In genomic region chr2:148441421-148441820, GRCm38 (mm10) we compare ENCODE assay signal across 9 mouse cellular contexts. TPM values are rescaled to one million over a fixed set of nuclear protein-coding genes. Genes with fewer than 3 reads are reported as not detected.
DNase-seq lines count a peak whose midpoint lies in the region; ATAC-seq and TF ChIP-seq lines count a peak whose summit lies in the region.
"Had no signal": no experiment of that assay in that cellular context is flagged by ENCODE, and none has a peak within 500 bp of the region (broad histone marks: within the 10 kb centered on the region; RNA-seq: fewer than 3 reads in every experiment).

No protein-coding gene starts in this region.

- H3K36me3 ChIP-seq in embryonic facial prominence, embryonic 10.5 days (replicated peaks) = no peaks in the 10 kb centered on the region
- H3K36me3 ChIP-seq in limb, embryonic 15.5 days = no peaks in the 10 kb centered on the region
- no peaks in the 10 kb centered on the region for H3K36me3 ChIP-seq in midbrain, embryonic 16.5 days (ENCODE audit: control insufficient read depth, insufficient read depth, low read length)

- DNase-seq in gastrocnemius, adult 2 months = no peak
- no peak for DNase-seq in gastrocnemius, postnatal 25 days
- DNase-seq in layer of hippocampus, adult 2 months (ENCODE audit: low spot score in 2 of 2) = no peak
- DNase-seq in layer of hippocampus, postnatal 10 days (ENCODE audit: low spot score in 2 of 2) = no peak
- no peak for DNase-seq in embryonic facial prominence, embryonic 10.5 days (ENCODE audit: low spot score)
- no peak for DNase-seq in cerebellum, postnatal 10 days
- DNase-seq: adrenal gland, postnatal 25 days had no signal

- peak overlapping the region; percentile 70 for H3K4me3 ChIP-seq in gastrocnemius, adult 2 months
- peak overlapping the region; percentile 33; the same call in 1 of the 2 replicates for H3K4me3 ChIP-seq in layer of hippocampus, adult 2 months
- peak overlapping the region; percentile 24; the same call in 1 of the 2 replicates for H3K4me3 ChIP-seq in embryonic facial prominence, embryonic 10.5 days
- 0 out of 2 replicates have a peak overlapping the region, but pooled peaks have one; percentile 19 for H3K4me3 ChIP-seq in limb, embryonic 15.5 days
- H3K4me3 ChIP-seq in midbrain, embryonic 16.5 days (ENCODE audit: low read depth, low read length) = no peak overlapping the region

- H3K4me1 ChIP-seq in embryonic facial prominence, embryonic 10.5 days = peaks cover 24% of the 10 kb centered on the region
- peaks cover 3% of the 10 kb centered on the region; the same call in 1 of the 2 replicates for H3K4me1 ChIP-seq in limb, embryonic 15.5 days
- no peaks in the 10 kb centered on the region for H3K4me1 ChIP-seq in midbrain, embryonic 16.5 days (ENCODE audit: control insufficient read depth, insufficient read depth, low read length)

- no peaks in the 10 kb centered on the region for H3K27me3 ChIP-seq in embryonic facial prominence, embryonic 10.5 days (replicated peaks; ENCODE audit: low read depth, poor library complexity, severe bottlenecking)
- H3K27me3 ChIP-seq in limb, embryonic 15.5 days = no peaks in the 10 kb centered on the region
- H3K27me3 ChIP-seq in midbrain, embryonic 16.5 days (ENCODE audit: control insufficient read depth, insufficient read depth, low read depth, low read length) = no peaks in the 10 kb centered on the region

- WGBS in embryonic facial prominence, embryonic 10.5 days = 82% methylated on average over 10 of the region's 10 CpGs
- WGBS in limb, embryonic 15.5 days = 86% methylated on average over 10 of the region's 10 CpGs
- 90% methylated on average over 10 of the region's 10 CpGs for WGBS in midbrain, embryonic 16.5 days

- intact Hi-C loops in gastrocnemius, adult 2 months (cut with DNase I) = no loop called here

- TF ChIP-seq CTCF in gastrocnemius, adult 2 months (IDR thresholded peaks at IDR 0.05) = no peak
- no peak for TF ChIP-seq CTCF in layer of hippocampus, adult 2 months (conservative IDR thresholded peaks at IDR 0.05)

- no peaks in the 10 kb centered on the region for H3K9me3 ChIP-seq in embryonic facial prominence, embryonic 10.5 days
- H3K9me3 ChIP-seq in limb, embryonic 15.5 days = no peaks in the 10 kb centered on the region
- H3K9me3 ChIP-seq in midbrain, embryonic 16.5 days (replicated peaks; ENCODE audit: control insufficient read depth, low read length, poor library complexity, severe bottlenecking) = no peaks in the 10 kb centered on the region

- no peak overlapping the region for H3K9ac ChIP-seq in limb, embryonic 15.5 days
- no peak overlapping the region for H3K9ac ChIP-seq in midbrain, embryonic 16.5 days (ENCODE audit: low read depth, low read length)

- no peak for ATAC-seq in limb, embryonic 15.5 days (ENCODE audit: insufficient number of reproducible peaks, low FRiP score, low TSS enrichment, low read depth)
- no peak for ATAC-seq in midbrain, embryonic 16.5 days

- no peak overlapping the region for H3K4me2 ChIP-seq in limb, embryonic 15.5 days
- no peak overlapping the region for H3K4me2 ChIP-seq in midbrain, embryonic 16.5 days (ENCODE audit: low read length)

- peak overlapping the region; percentile 92 for H3K27ac ChIP-seq in gastrocnemius, adult 2 months
- H3K27ac ChIP-seq in layer of hippocampus, adult 2 months = peak overlapping the region; percentile 72; the same call in 1 of the 2 replicates
- 0 out of 2 replicates have a peak overlapping the region, but pooled peaks have one; percentile 30 for H3K27ac ChIP-seq in embryonic facial prominence, embryonic 10.5 days (replicated peaks)
- no peak overlapping the region; the same call in 1 of the 2 replicates for H3K27ac ChIP-seq in limb, embryonic 15.5 days
- H3K27ac ChIP-seq in midbrain, embryonic 16.5 days (ENCODE audit: low read length) = no peak overlapping the region

RNA-seq across cellular contexts. Expression of gene Cd93, which starts 1.9 kb away (rescaled TPM):
- 10 to 100 TPM; 12.6 to 16.5 TPM for total RNA-seq in gastrocnemius, adult 2 months (2021)
- 10 to 100 TPM; 19.4 to 23.0 TPM for total RNA-seq in gastrocnemius, postnatal 25 days (2021)
- 1 to 10 TPM; 3.2 to 5.1 TPM for total RNA-seq in layer of hippocampus, adult 2 months (2021)
- 10 to 100 TPM; 21.4 to 21.9 TPM for total RNA-seq in layer of hippocampus, postnatal 10 days (2021)
- polyA plus RNA-seq in embryonic facial prominence, embryonic 10.5 days (2016; fragmentation: Nextera tagmentation; extraction: Ambion mirVana) = 5.1 and 5.6 TPM in 2 replicates
- 12.1 and 12.7 TPM in 2 replicates for polyA plus RNA-seq in limb, embryonic 15.5 days (2015; fragmentation: Nextera tagmentation; extraction: Ambion mirVana)
- 7.2 and 7.4 TPM in 2 replicates for polyA plus RNA-seq in midbrain, embryonic 16.5 days (2015; fragmentation: Nextera tagmentation; extraction: Ambion mirVana)

RNA-seq across cellular contexts. Expression of gene Thbd, which starts 33.4 kb away (rescaled TPM):
- 10 to 100 TPM; 13.0 to 24.0 TPM for total RNA-seq in gastrocnemius, adult 2 months (2021)
- total RNA-seq in gastrocnemius, postnatal 25 days (2021) = 10 to 100 TPM; 16.6 to 19.5 TPM
- 1 to 10 TPM; 5.3 to 6.9 TPM for total RNA-seq in layer of hippocampus, adult 2 months (2021)
- 1 to 10 TPM; 4.2 to 6.6 TPM for total RNA-seq in layer of hippocampus, postnatal 10 days (2021)
- polyA plus RNA-seq in embryonic facial prominence, embryonic 10.5 days (2016; fragmentation: Nextera tagmentation; extraction: Ambion mirVana) = 6.3 and 7.3 TPM in 2 replicates
- 28.5 and 29.1 TPM in 2 replicates for polyA plus RNA-seq in limb, embryonic 15.5 days (2015; fragmentation: Nextera tagmentation; extraction: Ambion mirVana)
- polyA plus RNA-seq in midbrain, embryonic 16.5 days (2015; fragmentation: Nextera tagmentation; extraction: Ambion mirVana) = 8.2 and 10.0 TPM in 2 replicates

RNA-seq across cellular contexts. Expression of gene Sstr4, which starts 46.3 kb away (rescaled TPM):
- under 1 TPM; 0.28 to 0.47 TPM for total RNA-seq in gastrocnemius, adult 2 months (2021)
- total RNA-seq in gastrocnemius, postnatal 25 days (2021) = under 1 TPM; 0.18 to 0.19 TPM
- total RNA-seq in layer of hippocampus, adult 2 months (2021) = 10 to 100 TPM; 75.5 TPM
- total RNA-seq in layer of hippocampus, postnatal 10 days (2021) = 10 to 100 TPM; 44.5 to 52.2 TPM
- 0.85 and 1.0 TPM in 2 replicates for polyA plus RNA-seq in embryonic facial prominence, embryonic 10.5 days (2016; fragmentation: Nextera tagmentation; extraction: Ambion mirVana)
- 3.1 and 3.9 TPM in 2 replicates for polyA plus RNA-seq in limb, embryonic 15.5 days (2015; fragmentation: Nextera tagmentation; extraction: Ambion mirVana)
- polyA plus RNA-seq in midbrain, embryonic 16.5 days (2015; fragmentation: Nextera tagmentation; extraction: Ambion mirVana) = 4.3 and 4.4 TPM in 2 replicates
- total RNA-seq: adrenal gland, postnatal 25 days had no signal

Comparison
In these comparisons a context has a peak if more than half of its experiments do, and no peak if none do; other contexts are left out.
1. H3K27ac ChIP-seq: peak in gastrocnemius, adult 2 months (single experiment), layer of hippocampus, adult 2 months (single experiment) and embryonic facial prominence, embryonic 10.5 days (single experiment); none in limb, embryonic 15.5 days (single experiment) and midbrain, embryonic 16.5 days (single experiment).
2. RNA of gene Sstr4, which starts 46.3 kb away (total RNA-seq): 75.5 TPM in layer of hippocampus, adult 2 months and 44.5 to 52.2 TPM in layer of hippocampus, postnatal 10 days; 0.28 to 0.47 TPM in gastrocnemius, adult 2 months and 0.18 to 0.19 TPM in gastrocnemius, postnatal 25 days; every median in the first group is over 10 times any median in the second.